Mouse (Mus musculus) midbrain, embryonic 11.5 days (tissue): ENCODE data around the gene Rac2. TPM values are rescaled to one million over a fixed set of nuclear protein-coding genes. Genes with fewer than 3 reads are reported as not detected.

Experiments used
- ATAC-seq: fragments of 200-750 bp; cut with Nextera tagmentation; 2 replicates; pipeline ENCODE4 v1.8.0; 2017; ENCODE audit warnings: moderate TSS enrichment, moderate library complexity; ENCODE audit not compliant: low FRiP score
- DNase-seq: peaks from one replicate; pipeline ENCODE4 v3.0.0; 2015; ENCODE audit warnings: low spot score; ENCODE audit errors: missing footprints
- H3K27ac ChIP-seq: fragments of 300-500 bp; sonication (generic); 2 replicates; pipeline ENCODE4 v1.5.1; 2014; ENCODE audit warnings: low read depth, low read length
- H3K27me3 ChIP-seq: fragments of 300-500 bp; sonication (generic); 2 replicates; pipeline ENCODE4 v1.6.1; 2014; ENCODE audit warnings: mild to moderate bottlenecking, low read length, moderate library complexity, mixed read lengths; ENCODE audit not compliant: control insufficient read depth, insufficient read depth
- H3K36me3 ChIP-seq: fragments of 300-500 bp; sonication (generic); 2 replicates; pipeline ENCODE4 v1.6.1; 2014; ENCODE audit warnings: mild to moderate bottlenecking, low read length, moderate library complexity, mixed read lengths; ENCODE audit not compliant: control insufficient read depth, insufficient read depth
- H3K4me1 ChIP-seq: fragments of 300-500 bp; sonication (generic); 2 replicates; pipeline ENCODE4 v1.6.1; 2014; ENCODE audit warnings: low read length; ENCODE audit not compliant: control insufficient read depth, insufficient read depth
- H3K4me2 ChIP-seq: fragments of 300-500 bp; sonication (generic); 2 replicates; pipeline ENCODE4 v1.6.1; 2014; ENCODE audit warnings: mild to moderate bottlenecking, moderate library complexity
- H3K4me3 ChIP-seq: fragments of 300-500 bp; sonication (generic); 2 replicates; pipeline ENCODE4 v1.5.1; 2014; ENCODE audit warnings: low read depth, low read length
- H3K9ac ChIP-seq: fragments of 300-500 bp; sonication (generic); 2 replicates; pipeline ENCODE4 v1.6.1; 2014; ENCODE audit warnings: low read length
- H3K9me3 ChIP-seq: fragments of 300-500 bp; sonication (generic); 2 replicates; pipeline ENCODE4 v1.6.1; 2016; ENCODE audit warnings: low read length; ENCODE audit not compliant: control insufficient read depth
- WGBS: fragments of 180-500 bp; shearing (Covaris S2); extraction: QIAGEN DNeasy Blood & Tissue Kit; methylation state at CpG from one replicate; pipeline ENCODE4 v1.1.7; 2014; 5-methylcytosine and 5-hydroxymethylcytosine counted together
- polyA plus RNA-seq: library from polyadenylated mRNA; unstranded; fragments of >200 nt; fragmentation: Nextera tagmentation; extraction: Ambion mirVana; gene quantifications from 2 replicates; pipeline ENCODE4 v1.2.1, GENCODE M21; 2014

Rac2 gene
- polyA plus RNA-seq, 1 experiment from 2014 or later: 8.5 TPM

- no peak overlapping the region for H3K4me2 ChIP-seq
- no peak for DNase-seq
Measured at GRCm38 (mm10) chr15:78599529-78600193, 27.1 kb upstream of the Rac2 start.

DNA sequence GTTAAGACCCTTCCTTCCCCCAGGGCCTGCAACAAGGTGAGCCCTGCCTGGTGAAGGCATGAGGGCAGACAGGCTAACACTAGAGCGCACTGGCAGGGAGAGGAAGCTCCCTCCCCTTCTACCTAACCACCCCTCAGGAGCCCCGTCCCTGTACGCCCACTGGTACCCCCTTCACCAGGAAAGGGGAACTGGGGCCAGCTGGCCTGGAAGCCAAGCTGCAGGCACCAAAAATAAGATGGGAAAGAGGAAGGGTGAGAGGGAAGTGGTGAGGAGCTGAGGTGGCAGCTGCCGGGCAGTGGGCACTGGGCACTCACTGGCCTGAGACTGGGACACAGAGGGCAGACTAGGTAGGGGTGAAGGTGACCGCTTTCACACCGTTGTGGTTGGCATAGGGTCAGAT, 26.5 kb upstream of the Rac2 start:
- WGBS: 83% methylated on average over 6 of the region's 6 CpGs
- ATAC-seq (no peak), DNase-seq (no peak)
- no peak overlapping the region for H3K4me2 ChIP-seq
- H3K36me3 ChIP-seq: no peaks in the 10 kb centered on the region
- no peaks in the 10 kb centered on the region for H3K4me1 ChIP-seq
- H3K27me3 ChIP-seq: no peaks in the 10 kb centered on the region
- no peak overlapping the region for H3K27ac ChIP-seq
- no peaks in the 10 kb centered on the region for H3K9me3 ChIP-seq
- no peak overlapping the region for H3K9ac ChIP-seq
- no peak overlapping the region for H3K4me3 ChIP-seq

More at GRCm38 (mm10) chr15:78599529-78600193, 27.1 kb upstream of the Rac2 start:
- no peaks in the 10 kb centered on the region for H3K4me1 ChIP-seq
- H3K36me3 ChIP-seq: no peaks in the 10 kb centered on the region
- no peaks in the 10 kb centered on the region for H3K27me3 ChIP-seq
- no peak overlapping the region for H3K4me3 ChIP-seq
- ATAC-seq: no peak
- H3K27ac ChIP-seq: no peak overlapping the region
- 80% methylated on average over 13 of the region's 13 CpGs for WGBS
- H3K9me3 ChIP-seq: no peaks in the 10 kb centered on the region
- no peak overlapping the region for H3K9ac ChIP-seq

DNA sequence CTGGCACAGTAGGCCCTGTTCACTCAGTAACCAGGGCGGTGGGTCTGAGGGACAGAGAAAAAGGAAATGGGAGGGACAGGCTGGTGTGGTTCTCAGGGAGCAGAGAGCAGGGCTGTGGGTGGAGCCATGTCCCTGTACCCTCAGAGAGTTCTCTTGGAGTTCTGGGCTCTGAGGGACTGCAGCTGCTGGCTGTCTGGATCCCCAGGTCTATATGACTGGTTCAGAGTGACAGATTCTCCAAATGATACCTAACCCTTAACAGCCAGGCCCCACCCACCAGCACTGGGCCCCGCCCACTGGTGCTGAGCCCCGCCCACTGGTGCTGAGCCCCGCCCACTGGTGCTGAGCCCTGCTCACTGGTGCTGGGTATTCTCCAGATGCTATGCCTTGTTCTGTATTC, 25.1 kb upstream of the Rac2 start:
- DNase-seq: no peak
- H3K4me1 ChIP-seq: no peaks in the 10 kb centered on the region
- no peaks in the 10 kb centered on the region for H3K9me3 ChIP-seq
- no peak for ATAC-seq
- H3K27me3 ChIP-seq: no peaks in the 10 kb centered on the region
- no peak overlapping the region for H3K4me2 ChIP-seq
- H3K9ac ChIP-seq: no peak overlapping the region
- 47% methylated on average over 4 of the region's 4 CpGs for WGBS
- no peaks in the 10 kb centered on the region for H3K36me3 ChIP-seq
- no peak overlapping the region for H3K4me3 ChIP-seq
- no peak overlapping the region for H3K27ac ChIP-seq

GRCm38 (mm10) chr15:78596914-78597313, 24.3 kb upstream of the Rac2 start, which contains the start of gene Cyth4:
TSS of gene Cyth4 (plus strand) at chr15:78597047.
- Histone ChIP-seq H3K9me3 (no peaks in the 10 kb centered on the region), H3K27me3 (no peaks in the 10 kb centered on the region), H3K36me3 (no peaks in the 10 kb centered on the region), H3K9ac (no peak within 1 kb of the TSS), H3K4me3 (no peak within 1 kb of the TSS), H3K27ac (no peak within 1 kb of the TSS), H3K4me1 (no peaks in the 10 kb centered on the region), H3K4me2 (no peak within 1 kb of the TSS)
- WGBS: 88% methylated on average over 7 of the region's 7 CpGs
- no peak for DNase-seq
- ATAC-seq: no peak

- 79% methylated on average over 6 of the region's 6 CpGs for WGBS
- Histone ChIP-seq H3K4me1 (no peaks in the 10 kb centered on the region), H3K27me3 (no peaks in the 10 kb centered on the region), H3K4me3 (no peak overlapping the region), H3K9me3 (no peaks in the 10 kb centered on the region), H3K9ac (no peak overlapping the region), H3K36me3 (no peaks in the 10 kb centered on the region), H3K27ac (no peak overlapping the region), H3K4me2 (no peak overlapping the region)
- ATAC-seq: no peak
- no peak for DNase-seq
Measured at GRCm38 (mm10) chr15:78596504-78596903, 23.9 kb upstream of the Rac2 start.

- DNase-seq (no peak), ATAC-seq (no peak)
- H3K9ac ChIP-seq: no peak overlapping the region
- H3K27ac ChIP-seq: no peak overlapping the region
- H3K36me3 ChIP-seq: no peaks in the 10 kb centered on the region
- WGBS: 71% methylated on average over 5 of the region's 5 CpGs
- H3K4me2 ChIP-seq: no peak overlapping the region
- H3K4me3 ChIP-seq: no peak overlapping the region
- H3K27me3 ChIP-seq: no peaks in the 10 kb centered on the region
- no peaks in the 10 kb centered on the region for H3K4me1 ChIP-seq
- no peaks in the 10 kb centered on the region for H3K9me3 ChIP-seq
Measured at GRCm38 (mm10) chr15:78595468-78595867, 22.9 kb upstream of the Rac2 start.

- Histone ChIP-seq H3K27me3 (no peaks in the 10 kb centered on the region), H3K27ac (no peak overlapping the region), H3K9me3 (no peaks in the 10 kb centered on the region), H3K9ac (no peak overlapping the region), H3K36me3 (no peaks in the 10 kb centered on the region), H3K4me3 (no peak overlapping the region), H3K4me2 (no peak overlapping the region), H3K4me1 (no peaks in the 10 kb centered on the region)
- whole genome bisulfite sequencing: 88% methylated on average over 2 of the region's 2 CpGs
- DNase-seq (no peak), ATAC-seq (no peak)
Measured at GRCm38 (mm10) chr15:78594831-78595230, 22.2 kb upstream of the Rac2 start.

GRCm38 (mm10) chr15:78593896-78594425, 21.4 kb upstream of the Rac2 start:
- Histone ChIP-seq H3K9ac (no peak overlapping the region), H3K27me3 (no peaks in the 10 kb centered on the region), H3K27ac (no peak overlapping the region), H3K36me3 (no peaks in the 10 kb centered on the region), H3K4me1 (no peaks in the 10 kb centered on the region), H3K9me3 (no peaks in the 10 kb centered on the region), H3K4me3 (no peak overlapping the region), H3K4me2 (no peak overlapping the region)
- DNase-seq (no peak), ATAC-seq (no peak)
- WGBS: 89% methylated on average over 7 of the region's 7 CpGs

DNA sequence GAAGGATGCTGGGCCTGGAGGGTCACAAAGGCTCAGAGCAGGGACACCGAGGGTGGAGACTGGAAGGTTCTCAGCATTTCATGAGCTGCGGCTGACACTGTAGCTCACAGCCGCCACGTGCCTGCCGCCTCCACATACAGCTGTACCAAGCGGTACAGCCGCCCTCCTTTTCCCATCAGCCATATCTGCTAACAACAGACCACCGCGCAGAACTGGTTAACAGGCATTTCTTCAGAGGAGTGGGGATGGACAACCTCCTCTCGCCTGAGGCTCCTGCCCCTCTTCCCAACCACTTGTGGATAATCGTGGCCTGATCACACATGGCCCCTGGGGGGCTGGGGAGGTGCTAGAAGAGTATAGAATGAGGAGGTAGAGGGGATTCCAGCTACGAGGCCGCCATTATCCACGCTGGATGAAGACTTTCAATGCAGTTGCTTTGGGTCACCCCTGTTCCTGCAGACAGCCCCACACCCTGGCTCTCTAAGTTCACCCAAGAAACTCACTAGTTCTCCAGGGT, 19.9 kb upstream of the Rac2 start:
- 83% methylated on average over 14 of the region's 14 CpGs for WGBS
- Histone ChIP-seq H3K27me3 (no peaks in the 10 kb centered on the region), H3K4me1 (no peaks in the 10 kb centered on the region), H3K9ac (no peak overlapping the region), H3K4me2 (no peak overlapping the region), H3K4me3 (no peak overlapping the region), H3K9me3 (no peaks in the 10 kb centered on the region), H3K27ac (no peak overlapping the region), H3K36me3 (no peaks in the 10 kb centered on the region)
- ATAC-seq (no peak), DNase-seq (no peak)
